Mouse (Mus musculus) megakaryocyte, embryonic 14.5 days (primary cell): ENCODE data around the gene Faah. TPM values are rescaled to one million over a fixed set of nuclear protein-coding genes. Genes with fewer than 3 reads are reported as not detected.

Source experiments
- H3K27me3 ChIP-seq: replicated peaks from 2 replicates; pipeline ENCODE3; 2012; ENCODE audit warnings: inconsistent platforms
- H3K36me3 ChIP-seq: replicated peaks from 2 replicates; pipeline ENCODE3; 2012; ENCODE audit warnings: low read length, inconsistent platforms, mixed read lengths
- H3K4me1 ChIP-seq: 2 replicates; pipeline ENCODE4 v1.6.1; 2012; ENCODE audit warnings: inconsistent platforms
- H3K4me3 ChIP-seq: replicated peaks from 2 replicates; pipeline ENCODE3; 2012; ENCODE audit warnings: moderate library complexity, mild to moderate bottlenecking, inconsistent platforms
- H3K9me3 ChIP-seq: 2 replicates; pipeline ENCODE4 v1.6.1; 2012; ENCODE audit warnings: inconsistent platforms
- FLI1 ChIP-seq: IDR thresholded peaks from 2 replicates; pipeline ENCODE4 v1.6.1; 2012; ENCODE audit warnings: low read length, inconsistent platforms, mixed read lengths
- GATA1 ChIP-seq: IDR thresholded peaks from 3 replicates; pipeline ENCODE4 v1.6.1; 2012; ENCODE audit warnings: mixed read lengths, low read length, inconsistent platforms, borderline replicate concordance
- polyA plus RNA-seq: library from polyadenylated mRNA; stranded (reverse); fragments of >175 nt; gene quantifications from 2 replicates; pipeline ENCODE4 v1.2.3, GENCODE M21; 2012; ENCODE audit warnings: low replicate concordance; ENCODE audit not compliant: insufficient read depth

The Faah gene
- polyA plus RNA-seq, 1 experiment: 3.8 TPM

DNA sequence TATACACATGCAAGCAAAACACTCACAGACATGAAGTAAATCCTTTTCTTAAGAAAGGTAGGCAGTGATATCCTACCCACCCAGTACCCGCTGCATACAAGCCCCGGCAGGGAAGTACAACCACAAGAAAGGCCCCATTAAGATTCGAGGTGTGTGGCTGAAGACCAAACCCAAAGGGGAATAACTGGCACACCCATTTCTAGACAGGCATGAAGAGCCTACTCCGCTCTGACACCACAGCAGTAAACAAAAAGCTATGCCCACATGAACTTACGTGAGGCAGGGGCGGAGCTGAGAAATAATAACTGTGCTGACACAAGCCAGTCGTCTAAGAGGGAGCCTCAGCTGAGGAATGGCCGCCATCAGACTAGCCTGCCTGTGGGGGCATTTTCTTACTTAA, 7.5 kb downstream of the Faah start:
- Histone ChIP-seq H3K4me3 (no peak overlapping the region), H3K36me3 (no peaks in the 10 kb centered on the region), H3K9me3 (0 out of 2 replicates have a peak, but pooled peaks cover 3% of the 10 kb centered on the region), H3K4me1 (peaks cover 21% of the 10 kb centered on the region), H3K27me3 (peaks cover 63% of the 10 kb centered on the region)
- TF ChIP-seq FLI1 (no peak), GATA1 (no peak)

DNA sequence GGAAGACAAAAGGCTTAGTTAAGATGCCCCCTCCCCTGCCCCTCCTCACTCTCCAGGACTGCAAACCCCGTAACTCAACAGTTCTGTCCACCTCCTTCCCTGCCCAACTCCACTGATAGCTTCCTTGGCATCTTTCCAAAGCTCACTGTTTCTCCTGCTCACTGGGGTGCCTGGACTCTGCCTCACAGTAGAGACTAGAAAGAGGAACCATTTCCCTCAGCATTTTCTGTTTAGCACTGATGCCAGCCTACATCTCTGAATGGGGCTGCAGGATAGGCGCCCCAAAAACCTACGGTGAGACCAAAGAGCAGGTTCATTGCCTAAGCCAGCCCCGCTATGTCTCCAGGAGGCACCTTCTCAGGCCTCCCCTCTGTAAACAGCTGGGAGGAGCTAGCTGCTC, 16.5 kb downstream of the Faah start:
- Histone ChIP-seq H3K36me3 (no peaks in the 10 kb centered on the region), H3K27me3 (peaks cover 68% of the 10 kb centered on the region), H3K4me1 (peaks cover 16% of the 10 kb centered on the region)

DNA sequence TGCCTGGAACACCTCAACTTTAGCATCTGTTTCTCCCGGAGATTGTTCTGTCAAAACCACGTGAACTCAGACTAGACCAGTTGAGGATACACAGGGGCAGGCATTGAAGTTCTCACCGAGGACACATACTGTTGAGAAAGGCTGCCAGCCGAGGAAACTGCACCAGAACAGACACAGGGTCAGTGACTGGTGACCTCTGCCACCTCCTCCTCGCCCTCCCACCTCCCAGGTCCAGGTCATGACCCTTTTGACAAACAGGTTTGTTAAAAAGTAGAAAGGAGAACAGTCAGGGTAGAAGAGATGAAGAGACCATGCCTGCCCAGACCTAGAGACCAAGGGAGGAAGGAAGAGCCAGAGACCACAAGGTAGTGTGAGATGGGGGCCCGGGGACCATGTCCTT, 17.1 kb downstream of the Faah start:
- no peak for TF ChIP-seq GATA1
- TF ChIP-seq FLI1: no peak
- Histone ChIP-seq H3K36me3 (no peaks in the 10 kb centered on the region), H3K27me3 (peaks cover 67% of the 10 kb centered on the region), H3K4me3 (no peak overlapping the region), H3K4me1 (peaks cover 13% of the 10 kb centered on the region), H3K9me3 (no peaks in the 10 kb centered on the region)

More for the DNA sequence above, 16.5 kb downstream of the Faah start:
- Histone ChIP-seq H3K9me3 (no peaks in the 10 kb centered on the region), H3K4me3 (no peak overlapping the region)
- no peak for TF ChIP-seq FLI1
- no peak for TF ChIP-seq GATA1

DNA sequence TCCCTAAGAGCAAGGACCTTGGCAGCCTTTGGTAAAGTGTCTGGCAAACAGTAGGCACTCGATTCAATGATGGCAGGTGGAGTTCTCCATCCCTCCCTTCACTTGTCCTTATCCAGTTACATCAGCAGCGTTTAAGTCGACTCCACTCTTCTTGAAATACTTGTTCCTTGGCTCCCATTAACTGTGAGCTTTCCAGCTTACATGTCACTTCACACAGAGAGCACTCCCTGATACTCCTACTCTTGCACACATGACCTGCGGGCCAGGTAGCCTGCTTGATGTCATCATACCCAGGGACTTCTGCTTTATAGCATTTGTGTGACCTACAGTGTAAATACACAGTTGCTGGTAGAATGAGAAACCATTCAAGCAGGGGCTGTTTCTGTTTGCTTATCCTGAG, 21.0 kb downstream of the Faah start:
- peaks cover 11% of the 10 kb centered on the region for H3K9me3 ChIP-seq
- peaks cover 6% of the 10 kb centered on the region; the same call in 1 of the 2 replicates for H3K4me1 ChIP-seq
- H3K4me3 ChIP-seq: no peak overlapping the region
- TF ChIP-seq GATA1 (no peak), FLI1 (no peak)
- H3K27me3 ChIP-seq: peaks cover 62% of the 10 kb centered on the region
- H3K36me3 ChIP-seq: no peaks in the 10 kb centered on the region

DNA sequence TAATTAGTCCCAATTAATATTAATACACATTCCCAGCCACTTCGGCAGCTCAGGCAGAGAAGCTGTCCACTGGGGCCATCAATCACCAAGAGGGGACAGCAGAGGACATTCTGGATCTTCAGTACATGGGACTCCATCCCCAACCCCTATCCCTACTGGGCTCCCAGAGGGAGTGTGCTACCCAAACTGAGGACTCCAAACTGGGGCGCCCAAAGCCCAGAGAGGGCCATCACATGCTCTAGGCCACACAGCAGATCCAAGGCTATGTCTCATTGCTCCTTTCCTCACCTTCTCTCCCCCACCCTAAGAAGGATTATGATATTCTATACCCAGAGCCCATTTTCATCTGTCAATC, 22.4 kb downstream of the Faah start:
- H3K9me3 ChIP-seq: peaks cover 24% of the 10 kb centered on the region
- H3K4me1 ChIP-seq: no peaks in the 10 kb centered on the region
- no peak overlapping the region for H3K4me3 ChIP-seq
- H3K27me3 ChIP-seq: peaks cover 60% of the 10 kb centered on the region
- H3K36me3 ChIP-seq: no peaks in the 10 kb centered on the region
- no peak for TF ChIP-seq GATA1
- no peak for TF ChIP-seq FLI1

DNA sequence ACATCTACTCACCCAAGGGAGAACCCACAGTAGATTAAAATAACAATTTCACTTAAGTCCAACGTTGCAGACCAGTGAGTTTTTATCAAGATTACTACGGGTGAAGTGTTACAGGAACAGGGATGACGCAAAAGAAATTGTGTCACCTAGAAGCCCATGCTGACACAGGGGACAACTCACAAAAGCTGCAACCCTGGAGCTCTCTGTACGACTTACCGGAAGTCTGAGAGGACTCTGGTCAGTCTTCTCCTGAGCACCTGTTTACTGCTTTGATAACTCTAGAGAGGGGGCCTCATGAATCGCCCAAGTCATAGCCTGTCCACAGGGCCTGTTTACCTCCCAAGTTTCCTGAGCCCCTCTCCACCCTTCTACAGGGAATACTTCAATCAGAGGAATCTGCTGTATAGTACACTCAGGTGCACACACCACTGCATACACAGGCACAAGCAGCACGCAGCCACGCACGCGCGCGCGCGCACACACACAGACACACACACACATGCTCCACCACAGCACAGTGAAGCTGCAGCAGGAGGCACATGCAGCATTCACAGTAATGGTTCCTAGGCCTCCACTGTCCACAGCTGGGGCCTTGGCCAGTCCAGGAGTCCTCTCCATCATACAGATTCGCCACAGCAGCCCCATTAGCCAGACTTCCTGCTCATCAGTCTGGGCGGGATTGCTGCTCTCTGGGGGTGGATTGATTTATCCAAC, 22.9 kb downstream of the Faah start:
- Histone ChIP-seq H3K4me3 (no peak overlapping the region), H3K4me1 (no peaks in the 10 kb centered on the region), H3K36me3 (no peaks in the 10 kb centered on the region), H3K27me3 (peaks cover 57% of the 10 kb centered on the region), H3K9me3 (peaks cover 24% of the 10 kb centered on the region)
- TF ChIP-seq FLI1: no peak
- TF ChIP-seq GATA1: no peak

DNA sequence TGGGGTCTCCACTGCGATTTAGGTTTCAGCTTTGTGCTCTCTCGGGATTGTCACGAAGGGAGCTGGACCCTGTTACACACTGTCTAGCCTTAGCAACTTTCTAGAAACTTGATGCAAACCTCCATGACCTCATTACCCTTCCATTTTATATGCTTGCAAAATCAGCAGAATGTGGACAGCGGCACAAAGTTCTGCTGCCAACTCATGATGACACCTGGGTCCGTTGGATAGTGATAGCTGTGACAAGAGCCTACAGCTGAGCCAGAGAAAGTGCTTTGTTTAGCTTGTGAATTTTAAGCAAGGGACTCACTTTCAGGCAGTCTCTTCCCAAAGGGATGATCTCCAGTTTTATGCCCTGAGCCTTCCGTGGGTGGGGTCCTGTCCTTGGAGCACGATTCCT, 28.3 kb downstream of the Faah start:
- Histone ChIP-seq H3K4me1 (peaks cover 12% of the 10 kb centered on the region), H3K9me3 (peaks cover 24% of the 10 kb centered on the region), H3K36me3 (no peaks in the 10 kb centered on the region), H3K27me3 (peaks cover 43% of the 10 kb centered on the region), H3K4me3 (no peak overlapping the region)
- no peak for TF ChIP-seq FLI1
- no peak for TF ChIP-seq GATA1

DNA sequence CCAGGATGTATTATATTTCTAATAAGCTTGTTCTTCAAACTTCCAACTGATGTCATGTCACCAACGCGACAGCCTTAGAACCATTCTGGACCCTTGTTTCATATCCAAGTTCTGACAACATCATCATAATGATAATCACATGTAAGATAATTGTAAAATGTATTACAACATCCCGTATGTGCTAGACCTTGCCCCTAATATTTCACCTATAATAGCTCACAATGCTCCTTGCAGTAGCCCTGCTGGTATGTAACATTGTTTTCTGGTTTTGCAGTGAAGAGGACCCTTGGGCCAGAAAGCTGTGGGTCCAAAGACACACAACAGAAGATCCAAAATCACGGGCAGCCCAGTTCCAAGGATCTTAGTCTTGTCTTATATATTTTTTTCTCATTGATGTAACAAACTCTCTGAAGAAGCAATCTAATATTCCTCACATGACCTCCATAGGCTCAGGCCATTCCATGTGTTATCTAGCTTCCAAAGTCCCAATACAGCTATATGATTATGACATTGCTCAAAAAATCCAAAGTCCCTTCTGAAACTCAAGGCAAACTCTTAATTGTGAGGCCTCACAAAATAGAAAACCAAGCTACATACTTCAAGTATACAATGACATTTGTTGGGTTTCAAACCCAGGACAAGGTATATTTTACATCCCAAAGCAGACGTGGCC, 29.7 kb downstream of the Faah start:
- H3K4me3 ChIP-seq: no peak overlapping the region
- TF ChIP-seq GATA1 (no peak), FLI1 (no peak)
- H3K4me1 ChIP-seq: peaks cover 24% of the 10 kb centered on the region
- H3K27me3 ChIP-seq: peaks cover 39% of the 10 kb centered on the region
- H3K36me3 ChIP-seq: no peaks in the 10 kb centered on the region
- H3K9me3 ChIP-seq: peaks cover 19% of the 10 kb centered on the region

DNA sequence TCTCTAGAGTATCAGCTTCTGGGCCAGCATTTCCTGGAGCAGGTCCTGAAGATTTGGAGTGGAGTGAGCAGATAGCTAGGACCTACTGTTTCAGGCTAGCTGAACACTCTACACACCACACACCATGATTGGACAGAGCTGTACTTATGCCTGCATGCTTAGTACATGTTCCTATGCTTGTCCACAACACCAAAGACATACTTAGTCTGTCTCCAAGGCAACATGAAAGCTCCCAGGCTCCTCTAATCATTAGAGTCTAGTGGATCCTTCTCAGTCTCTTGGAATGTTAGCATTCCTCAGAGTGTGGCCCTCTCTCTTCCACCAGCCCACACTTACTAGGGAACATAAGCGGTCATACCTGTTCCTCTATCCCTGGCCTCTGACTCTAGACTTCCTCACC, 30.3 kb downstream of the Faah start:
- no peaks in the 10 kb centered on the region for H3K36me3 ChIP-seq
- H3K27me3 ChIP-seq: peaks cover 39% of the 10 kb centered on the region
- no peak for TF ChIP-seq GATA1
- TF ChIP-seq FLI1: no peak

DNA sequence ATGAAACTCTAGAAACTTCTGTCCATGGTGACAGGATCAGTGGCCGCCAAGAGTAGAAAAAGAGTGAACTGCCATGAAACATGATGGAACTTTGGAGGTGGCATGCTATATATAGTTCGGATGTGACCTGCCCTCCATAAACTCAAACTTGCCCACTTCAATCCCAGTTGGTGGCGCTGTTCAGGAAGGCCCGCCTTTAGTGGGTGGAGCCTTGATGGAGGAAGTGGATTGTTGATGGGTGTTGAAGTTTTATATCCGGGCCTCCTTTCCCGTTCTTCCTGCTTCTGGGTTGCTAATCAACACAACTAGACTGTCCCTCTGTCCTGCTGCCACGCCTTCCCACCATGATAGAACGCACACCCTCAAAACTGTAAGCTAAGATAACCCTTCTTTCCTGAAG, 32.8 kb downstream of the Faah start:
- no peaks in the 10 kb centered on the region for H3K36me3 ChIP-seq
- H3K4me3 ChIP-seq: no peak overlapping the region
- no peak for TF ChIP-seq FLI1
- no peak for TF ChIP-seq GATA1
- H3K27me3 ChIP-seq: peaks cover 50% of the 10 kb centered on the region
- H3K9me3 ChIP-seq: no peaks in the 10 kb centered on the region
- H3K4me1 ChIP-seq: peaks cover 33% of the 10 kb centered on the region

More for the DNA sequence above, 30.3 kb downstream of the Faah start:
- H3K4me1 ChIP-seq: peaks cover 24% of the 10 kb centered on the region
- H3K9me3 ChIP-seq: peaks cover 19% of the 10 kb centered on the region
- no peak overlapping the region for H3K4me3 ChIP-seq
